Mouse (Mus musculus) embryonic facial prominence, embryonic 10.5 days (tissue): ENCODE measurements at regions not wholly inside any gene's neighbourhood (a gene's known extent, or its start where the extent isn't known, plus 50 kb on each side); places are given as distances from the start of the nearest gene placed in this dataset.

Experiments used
- DNase-seq: peaks from one replicate; pipeline ENCODE4 v3.0.0-alpha.2; 2017; ENCODE audit warnings: low spot score
- H3K27ac ChIP-seq: fragments of 300-500 bp; sonication (generic); replicated peaks from 2 replicates; pipeline ENCODE4 v1.5.1; 2016; ENCODE audit warnings: mild to moderate bottlenecking
- H3K27me3 ChIP-seq: fragments of 300-500 bp; sonication (generic); replicated peaks from 2 replicates; pipeline ENCODE4 v1.6.1; 2016; ENCODE audit warnings: low read depth, mild to moderate bottlenecking; ENCODE audit not compliant: poor library complexity, severe bottlenecking
- H3K36me3 ChIP-seq: fragments of 300-500 bp; sonication (generic); replicated peaks from 2 replicates; pipeline ENCODE4 v1.6.1; 2016; ENCODE audit warnings: mild to moderate bottlenecking, moderate library complexity
- H3K4me1 ChIP-seq: fragments of 300-500 bp; sonication (generic); 2 replicates; pipeline ENCODE4 v1.6.1; 2016
- H3K4me3 ChIP-seq: fragments of 300-500 bp; sonication (generic); 2 replicates; pipeline ENCODE4 v1.5.1; 2016; ENCODE audit warnings: mild to moderate bottlenecking, moderate library complexity
- H3K9me3 ChIP-seq: fragments of 300-500 bp; sonication (generic); 2 replicates; pipeline ENCODE4 v1.6.1; 2016; ENCODE audit warnings: mild to moderate bottlenecking
- WGBS: fragments of 180-500 bp; shearing (Covaris S2); methylation state at CpG from one replicate; pipeline ENCODE4 v1.1.7; 2016; 5-methylcytosine and 5-hydroxymethylcytosine counted together

DNA sequence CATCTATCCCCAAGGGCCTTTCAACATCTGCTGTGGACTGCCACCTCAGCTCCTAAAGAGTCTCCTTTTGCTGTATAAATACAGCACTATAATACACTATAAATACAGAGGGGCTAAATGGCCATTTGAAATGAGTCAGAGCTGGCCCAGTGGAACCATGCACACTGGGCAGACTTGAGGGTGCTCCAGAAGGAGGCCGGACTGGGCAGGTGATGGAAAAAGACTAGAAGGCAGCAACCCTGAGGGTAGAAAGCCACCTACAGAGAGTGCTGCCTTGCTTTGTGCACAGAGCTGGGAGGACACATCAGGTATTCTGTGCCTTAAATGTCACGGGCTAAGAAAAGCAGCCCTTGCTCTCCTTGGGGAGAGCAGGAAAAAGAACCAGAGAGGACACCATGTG, 110.2 kb downstream of the Gm10260 start:
- peaks cover 8% of the 10 kb centered on the region for H3K4me1 ChIP-seq
- WGBS = 84% methylated on average over 2 of the region's 2 CpGs
- no peak for DNase-seq
- peaks cover 2% of the 10 kb centered on the region; the same call in 1 of the 2 replicates for H3K9me3 ChIP-seq
- H3K27ac ChIP-seq = no peak overlapping the region
- H3K4me3 ChIP-seq = no peak overlapping the region
- H3K27me3 ChIP-seq = no peaks in the 10 kb centered on the region
- no peaks in the 10 kb centered on the region for H3K36me3 ChIP-seq

DNA sequence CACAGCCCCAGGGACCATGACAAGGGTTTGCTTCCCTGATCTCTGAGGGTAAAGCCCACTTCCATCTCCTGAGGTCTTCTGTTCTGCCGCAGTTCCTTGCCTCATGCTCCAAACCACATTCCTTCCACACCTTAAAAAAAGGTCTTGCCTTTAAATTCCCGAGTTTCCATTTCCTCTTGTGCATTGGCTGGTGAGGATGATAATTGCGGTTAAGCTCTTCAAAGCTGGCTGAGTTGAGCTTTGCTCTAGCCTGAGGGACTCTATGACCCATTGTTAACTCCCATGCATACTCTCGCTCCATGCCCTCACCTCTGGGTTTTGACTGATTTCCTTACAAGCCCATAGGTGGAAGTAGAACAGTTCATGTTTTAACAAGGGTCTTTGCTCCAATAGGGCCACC, 112.9 kb downstream of the Gm10260 start:
- Histone ChIP-seq H3K36me3 (no peaks in the 10 kb centered on the region), H3K4me3 (no peak overlapping the region), H3K9me3 (peaks cover 2% of the 10 kb centered on the region; the same call in 1 of the 2 replicates), H3K27ac (no peak overlapping the region), H3K4me1 (peaks cover 12% of the 10 kb centered on the region), H3K27me3 (no peaks in the 10 kb centered on the region)
- 53% methylated on average over 4 of the region's 4 CpGs for WGBS
- no peak for DNase-seq

GRCm38 (mm10) chr13:97646021-97646385, 114.4 kb downstream of the Gm10260 start:
- peaks cover 5% of the 10 kb centered on the region for H3K4me1 ChIP-seq
- 80% methylated on average over 7 of the region's 7 CpGs for WGBS

DNA sequence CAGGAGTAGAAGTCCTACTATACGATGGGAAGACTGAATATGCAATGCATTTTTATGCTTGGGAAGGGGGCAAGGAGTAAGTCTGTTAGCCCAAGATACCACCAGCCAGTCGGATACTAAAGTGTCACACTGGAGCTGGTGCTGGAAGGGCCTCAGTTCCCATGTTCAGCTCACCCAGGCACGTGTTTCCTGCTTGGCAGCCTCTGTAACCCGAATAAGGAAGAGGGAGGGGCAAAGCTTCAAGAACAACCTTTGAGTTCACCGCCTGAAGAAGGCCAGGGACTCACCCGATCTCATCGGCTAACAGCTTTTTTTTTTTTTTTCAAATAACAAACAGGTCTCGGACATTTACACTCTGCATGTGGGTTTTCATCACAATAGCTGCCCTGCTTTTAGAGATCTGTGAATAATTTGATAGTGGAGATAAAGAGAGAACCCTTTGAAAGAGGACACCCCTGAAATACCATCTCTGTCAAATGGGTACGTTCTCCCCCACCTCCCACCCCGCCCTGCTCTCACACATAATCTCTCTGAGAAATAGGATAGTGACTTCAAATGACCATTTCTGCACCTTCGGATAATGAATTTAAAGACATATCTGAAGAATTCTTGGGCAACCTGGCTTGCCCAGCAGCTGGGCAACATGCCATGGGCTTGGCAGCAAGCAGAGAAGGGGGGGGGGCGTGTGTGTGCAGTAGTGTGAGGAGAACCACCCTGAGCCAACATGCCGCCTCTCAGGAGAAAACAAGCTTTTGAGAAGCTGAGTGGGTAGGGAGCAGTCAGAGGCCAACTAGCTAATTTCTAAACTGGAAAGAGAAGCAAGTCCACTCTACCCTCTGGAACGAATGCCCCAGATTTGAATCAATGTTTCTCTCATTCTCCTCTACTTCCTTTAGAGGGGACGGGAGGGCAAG, 115.1 kb downstream of the Gm10260 start:
- peak; percentile 28 for DNase-seq
- Histone ChIP-seq H3K27ac (no peak overlapping the region), H3K9me3 (no peaks in the 10 kb centered on the region), H3K27me3 (no peaks in the 10 kb centered on the region), H3K4me3 (no peak overlapping the region), H3K36me3 (no peaks in the 10 kb centered on the region), H3K4me1 (peaks cover 5% of the 10 kb centered on the region)
- WGBS = 66% methylated on average over 15 of the region's 15 CpGs

More at GRCm38 (mm10) chr13:97646021-97646385, 114.4 kb downstream of the Gm10260 start:
- H3K27me3 ChIP-seq = no peaks in the 10 kb centered on the region
- DNase-seq = no peak
- H3K27ac ChIP-seq = no peak overlapping the region
- H3K9me3 ChIP-seq = peaks cover 2% of the 10 kb centered on the region; the same call in 1 of the 2 replicates
- H3K4me3 ChIP-seq = no peak overlapping the region
- no peaks in the 10 kb centered on the region for H3K36me3 ChIP-seq

DNA sequence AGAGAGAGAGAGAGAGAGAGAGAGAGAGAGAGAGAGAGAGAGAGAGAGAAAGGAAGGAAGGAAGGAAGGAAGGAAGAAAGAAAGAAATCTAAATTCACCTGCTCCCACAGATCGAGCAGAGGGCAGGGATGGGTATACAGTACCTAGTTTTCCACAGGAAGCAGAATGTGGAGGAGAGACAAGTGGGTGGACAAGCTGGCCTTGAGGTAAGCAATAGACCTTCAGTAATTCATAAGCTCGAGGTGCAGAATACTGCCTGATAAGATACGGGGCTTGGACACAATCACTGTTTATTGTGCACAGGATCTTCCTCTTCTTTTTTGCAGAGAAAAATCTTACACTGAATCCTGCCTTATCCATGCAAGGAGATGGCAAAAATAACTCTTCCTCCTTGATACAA, 120.2 kb downstream of the Gm10260 start:
- Histone ChIP-seq H3K4me3 (no peak overlapping the region), H3K36me3 (no peaks in the 10 kb centered on the region), H3K27ac (no peak overlapping the region), H3K9me3 (no peaks in the 10 kb centered on the region), H3K27me3 (no peaks in the 10 kb centered on the region), H3K4me1 (peaks cover 20% of the 10 kb centered on the region)
- DNase-seq = no peak
- 91% methylated on average over 3 of the region's 3 CpGs for WGBS

DNA sequence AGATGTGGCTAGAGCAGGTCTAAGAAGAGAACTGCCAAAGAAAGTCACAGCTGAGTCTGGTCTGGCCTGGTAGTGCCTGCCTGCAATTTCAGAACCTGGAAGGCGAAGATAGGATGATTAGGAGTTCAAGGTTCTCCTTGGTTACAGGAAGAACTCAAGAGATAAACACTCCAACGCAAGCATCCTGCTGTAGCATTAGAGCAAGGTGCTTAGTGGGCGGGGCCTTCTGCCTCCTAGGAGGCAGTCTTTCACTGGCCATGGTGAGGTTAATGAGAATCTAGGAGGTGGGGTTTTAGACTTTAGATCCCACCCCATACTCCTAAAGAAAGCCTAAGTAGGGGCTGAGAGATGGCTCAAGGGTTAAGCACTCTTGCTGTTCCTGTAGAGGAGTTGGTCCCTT, 120.8 kb downstream of the Gm10260 start:
- 67% methylated on average over 3 of the region's 3 CpGs for WGBS
- H3K27me3 ChIP-seq = no peaks in the 10 kb centered on the region
- no peaks in the 10 kb centered on the region for H3K36me3 ChIP-seq
- H3K4me1 ChIP-seq = peaks cover 16% of the 10 kb centered on the region
- H3K9me3 ChIP-seq = no peaks in the 10 kb centered on the region
- no peak overlapping the region for H3K27ac ChIP-seq
- DNase-seq = no peak
- no peak overlapping the region for H3K4me3 ChIP-seq

DNA sequence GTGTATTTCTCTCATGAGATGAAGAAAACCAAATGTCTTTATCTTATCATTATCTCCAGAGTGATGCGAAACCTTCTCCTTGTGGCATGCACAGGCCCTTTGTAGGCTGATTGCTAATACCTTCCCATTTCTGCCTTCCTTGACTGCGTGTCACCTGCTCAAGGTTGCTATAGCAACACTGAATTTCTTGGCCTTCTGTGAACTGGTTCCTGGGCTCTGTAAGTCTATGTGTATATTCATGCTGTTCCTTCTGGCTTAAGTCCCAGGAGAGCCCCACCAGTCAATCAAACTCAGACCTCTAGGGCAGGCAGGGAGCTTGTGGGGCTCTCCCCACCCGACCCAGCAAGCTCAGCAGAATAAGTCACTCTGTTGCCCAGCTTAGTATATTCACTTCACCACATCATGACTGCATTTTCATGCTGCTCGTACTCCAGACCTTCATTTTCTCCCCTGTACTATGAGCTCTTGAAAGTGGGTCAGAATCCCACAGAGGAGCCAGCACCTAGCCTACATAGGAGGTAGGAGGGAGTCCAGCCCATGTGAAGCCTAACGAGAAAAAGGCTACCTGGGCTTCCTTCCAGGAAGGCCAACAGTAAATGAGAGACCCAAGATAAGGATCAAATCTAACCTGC, 121.9 kb downstream of the Gm10260 start:
- DNase-seq = no peak
- Histone ChIP-seq H3K4me1 (peaks cover 22% of the 10 kb centered on the region), H3K4me3 (no peak overlapping the region), H3K9me3 (no peaks in the 10 kb centered on the region), H3K27ac (no peak overlapping the region), H3K27me3 (no peaks in the 10 kb centered on the region), H3K36me3 (no peaks in the 10 kb centered on the region)
- 77% methylated on average over 5 of the region's 5 CpGs for WGBS

GRCm38 (mm10) chr13:97637506-97637905, 122.9 kb downstream of the Gm10260 start:
- Histone ChIP-seq H3K9me3 (no peaks in the 10 kb centered on the region), H3K4me1 (peaks cover 22% of the 10 kb centered on the region), H3K27ac (no peak overlapping the region), H3K27me3 (no peaks in the 10 kb centered on the region), H3K4me3 (no peak overlapping the region), H3K36me3 (no peaks in the 10 kb centered on the region)
- DNase-seq = no peak
- 90% methylated on average over 6 of the region's 6 CpGs for WGBS

GRCm38 (mm10) chr13:97634041-97634788, 126.2 kb downstream of the Gm10260 start:
- 76% methylated on average over 8 of the region's 8 CpGs for WGBS
- H3K27ac ChIP-seq = no peak overlapping the region

DNA sequence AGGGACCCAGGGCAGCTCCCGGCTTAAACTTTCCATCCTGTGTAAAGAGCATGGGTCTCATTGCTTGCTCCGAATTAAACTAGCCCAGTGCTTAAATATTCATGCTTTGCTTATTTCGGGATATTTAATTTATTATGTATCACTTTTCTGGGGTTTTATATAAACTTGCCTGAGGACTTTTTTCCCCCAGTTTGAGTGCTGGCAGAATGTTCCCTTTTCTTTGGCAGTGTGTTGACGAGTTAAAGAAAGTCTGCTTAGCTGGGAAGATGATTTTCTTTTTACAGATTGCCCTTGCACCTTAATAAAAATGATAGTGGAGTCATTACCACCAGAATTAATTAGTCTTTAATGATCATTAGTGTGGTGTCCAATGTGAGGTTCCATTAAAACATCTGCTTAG, 126.9 kb downstream of the Gm10260 start:
- no peak overlapping the region for H3K4me3 ChIP-seq

More at GRCm38 (mm10) chr13:97634041-97634788, 126.2 kb downstream of the Gm10260 start:
- H3K36me3 ChIP-seq = no peaks in the 10 kb centered on the region
- no peak overlapping the region for H3K4me3 ChIP-seq
- peaks cover 15% of the 10 kb centered on the region for H3K4me1 ChIP-seq
- no peaks in the 10 kb centered on the region for H3K9me3 ChIP-seq
- DNase-seq = no peak
- no peaks in the 10 kb centered on the region for H3K27me3 ChIP-seq

DNA sequence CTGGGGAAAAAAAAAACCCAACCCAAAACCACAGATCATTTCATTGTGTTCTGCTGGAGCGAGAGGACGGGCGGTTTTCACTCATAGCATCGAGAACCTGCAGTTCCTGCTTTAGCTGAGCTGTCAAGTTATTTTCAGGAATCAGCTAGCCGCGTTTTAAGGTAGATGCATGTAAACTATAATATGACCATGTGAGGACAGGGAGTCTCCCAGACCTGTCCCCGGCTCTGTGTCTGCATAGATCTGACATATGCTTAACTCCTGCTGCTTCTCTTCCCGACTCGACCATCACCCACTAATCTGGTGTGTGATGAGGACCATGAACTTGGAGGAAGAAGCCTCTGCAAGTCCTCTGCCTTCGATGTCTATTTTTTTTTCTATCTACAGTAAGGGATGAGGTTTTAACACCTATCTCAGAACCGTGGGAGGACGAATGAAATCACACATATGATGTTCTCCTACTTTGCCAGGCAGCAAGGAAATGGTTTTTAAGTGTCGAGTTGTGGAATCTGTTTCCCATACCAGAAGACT, 128.5 kb downstream of the Gm10260 start:
- Histone ChIP-seq H3K27me3 (0 out of 2 replicates have a peak, but pooled peaks cover 3% of the 10 kb centered on the region), H3K27ac (no peak overlapping the region), H3K4me1 (peaks cover 7% of the 10 kb centered on the region; the same call in 1 of the 2 replicates), H3K36me3 (no peaks in the 10 kb centered on the region), H3K9me3 (no peaks in the 10 kb centered on the region), H3K4me3 (no peak overlapping the region)
- 92% methylated on average over 13 of the region's 13 CpGs for WGBS
- DNase-seq = no peak

More for the DNA sequence above, 126.9 kb downstream of the Gm10260 start:
- Histone ChIP-seq H3K36me3 (no peaks in the 10 kb centered on the region), H3K27ac (no peak overlapping the region), H3K27me3 (no peaks in the 10 kb centered on the region), H3K4me1 (peaks cover 9% of the 10 kb centered on the region), H3K9me3 (no peaks in the 10 kb centered on the region)
- no peak for DNase-seq
- WGBS = 87% methylated on average over 4 of the region's 4 CpGs

- H3K4me1 ChIP-seq = peaks cover 12% of the 10 kb centered on the region
- no peak overlapping the region for H3K27ac ChIP-seq
- H3K36me3 ChIP-seq = no peaks in the 10 kb centered on the region
- DNase-seq = no peak
- H3K4me3 ChIP-seq = no peak overlapping the region
- WGBS = 89% methylated on average over 5 of the region's 5 CpGs
- H3K9me3 ChIP-seq = no peaks in the 10 kb centered on the region
- H3K27me3 ChIP-seq = 0 out of 2 replicates have a peak, but pooled peaks cover 4% of the 10 kb centered on the region
Observed at GRCm38 (mm10) chr13:97630921-97631320, 129.5 kb downstream of the Gm10260 start.
